In genomic region chr7:16474445-16474844, GRCm38 (mm10) we compare ENCODE assay signal across 8 mouse cellular contexts. TPM values are rescaled to one million over a fixed set of nuclear protein-coding genes. Genes with fewer than 3 reads are reported as not detected.
DNase-seq lines count a peak whose midpoint lies in the region; ATAC-seq lines count a peak whose summit lies in the region.

No protein-coding gene starts in this region.

- peak overlapping the region; percentile 25 for H3K4me3 ChIP-seq in heart, embryonic 11.5 days (ENCODE audit: low read depth, low read length)
- H3K4me3 ChIP-seq in hindbrain, embryonic 12.5 days: peak overlapping the region; percentile 20

- peaks cover 18% of the 10 kb centered on the region for H3K4me1 ChIP-seq in heart, embryonic 11.5 days (ENCODE audit: control insufficient read depth, insufficient read depth, low read length)
- H3K4me1 ChIP-seq in hindbrain, embryonic 12.5 days: peaks cover 23% of the 10 kb centered on the region

- H3K36me3 ChIP-seq in heart, embryonic 11.5 days (ENCODE audit: control insufficient read depth, insufficient read depth, low read length): no peaks in the 10 kb centered on the region
- no peaks in the 10 kb centered on the region for H3K36me3 ChIP-seq in hindbrain, embryonic 12.5 days

- H3K9me3 ChIP-seq in heart, embryonic 11.5 days (replicated peaks; ENCODE audit: control insufficient read depth, low read length): no peaks in the 10 kb centered on the region
- no peaks in the 10 kb centered on the region for H3K9me3 ChIP-seq in hindbrain, embryonic 12.5 days (replicated peaks)

- peaks cover 62% of the 10 kb centered on the region for H3K27me3 ChIP-seq in heart, embryonic 11.5 days (ENCODE audit: control insufficient read depth, insufficient read depth, low read length)
- peaks cover 80% of the 10 kb centered on the region for H3K27me3 ChIP-seq in hindbrain, embryonic 12.5 days

- 5% methylated on average over 33 of the region's 33 CpGs for WGBS in heart, embryonic 11.5 days (ENCODE audit: insufficient replicate concordance)
- WGBS in hindbrain, embryonic 12.5 days: 5% methylated on average over 33 of the region's 33 CpGs

- no peak overlapping the region for H3K27ac ChIP-seq in heart, embryonic 11.5 days (ENCODE audit: low read depth, low read length)
- no peak overlapping the region for H3K27ac ChIP-seq in hindbrain, embryonic 12.5 days

- no peak for DNase-seq in heart, adult 8-10 months (ENCODE audit: low spot score)
- DNase-seq in ZHBTc4 (ENCODE audit: low read depth, low spot score): peak; percentile 52
- DNase-seq in lung, postnatal 14 days: peak; percentile 34
- no peak for DNase-seq in cerebellum, adult 11-12 months
- DNase-seq in yolk sac, embryonic 10.5 days (ENCODE audit: low spot score): no peak
- DNase-seq in gastrocnemius, postnatal 25 days: no peak

- H3K9ac ChIP-seq in heart, embryonic 11.5 days (ENCODE audit: low read depth, low read length): 0 out of 2 replicates have a peak overlapping the region, but pooled peaks have one; percentile 22
- no peak overlapping the region for H3K9ac ChIP-seq in hindbrain, embryonic 12.5 days

- peak overlapping the region; percentile 52 for H3K4me2 ChIP-seq in heart, embryonic 11.5 days
- H3K4me2 ChIP-seq in hindbrain, embryonic 12.5 days (replicated peaks): peak overlapping the region; percentile 25; the same call in 1 of the 2 replicates

- no peak for ATAC-seq in heart, embryonic 11.5 days (replicated peaks; ENCODE audit: insufficient number of reproducible peaks, low FRiP score, low TSS enrichment)
- no peak for ATAC-seq in hindbrain, embryonic 12.5 days (ENCODE audit: low FRiP score)

RNA-seq across cellular contexts. Expression of gene Npas1, which starts 3.1 kb away (rescaled TPM):
- polyA plus RNA-seq in heart, embryonic 11.5 days (2014; fragmentation: Nextera tagmentation; extraction: Ambion mirVana): 0.23 TPM in 1 of 2 replicates, not detected in the other
- not detected for total RNA-seq in heart, adult 8-10 months (2022)
- polyA plus RNA-seq in hindbrain, embryonic 12.5 days (2016; fragmentation: Nextera tagmentation; extraction: Ambion mirVana): 1.2 and 1.7 TPM in 2 replicates
- total RNA-seq in gastrocnemius, postnatal 25 days (2021): not detected

RNA-seq across cellular contexts. Expression of gene Tmem160, which starts 21.9 kb away (rescaled TPM):
- polyA plus RNA-seq in heart, embryonic 11.5 days (2014; fragmentation: Nextera tagmentation; extraction: Ambion mirVana): 69.4 and 78.6 TPM in 2 replicates
- 10 to 100 TPM; 79.6 to 97.6 (median 89.8) TPM for total RNA-seq in heart, adult 8-10 months (2022)
- 52.6 and 55.9 TPM in 2 replicates for polyA plus RNA-seq in hindbrain, embryonic 12.5 days (2016; fragmentation: Nextera tagmentation; extraction: Ambion mirVana)
- 10 to 100 TPM; 37.4 to 39.4 TPM for total RNA-seq in gastrocnemius, postnatal 25 days (2021)

Comparison
In these comparisons a context has a peak if more than half of its experiments do, and no peak if none do; other contexts are left out.
1. DNase-seq: peak in ZHBTc4 (single experiment) and lung, postnatal 14 days (single experiment); none in heart, adult 8-10 months (single experiment), cerebellum, adult 11-12 months (single experiment), yolk sac, embryonic 10.5 days (single experiment) and gastrocnemius, postnatal 25 days (single experiment).